In genomic region chr5:146625635-146626311, GRCm38 (mm10) we compare ENCODE assay signal across 15 mouse cellular contexts. TPM values are rescaled to one million over a fixed set of nuclear protein-coding genes. Genes with fewer than 3 reads are reported as not detected.
DNase-seq lines count a peak whose midpoint lies in the region; TF ChIP-seq lines count a peak whose summit lies in the region.
"Had no signal": no experiment of that assay in that cellular context is flagged by ENCODE, and none has a peak within 500 bp of the region (broad histone marks: within the 10 kb centered on the region; RNA-seq: fewer than 3 reads in every experiment).

No protein-coding gene starts in this region.

- H3K4me1 ChIP-seq in cerebellum, adult 2 months (ENCODE audit: control insufficient read depth, insufficient read depth, low read length) = no peaks in the 10 kb centered on the region; the same call in 1 of the 2 replicates

- TF ChIP-seq POLR2A in cerebellum, adult 2 months (IDR thresholded peaks at IDR 0.05; ENCODE audit: borderline replicate concordance, insufficient read depth, low read length) = no peak

- H3K27ac ChIP-seq in cerebellum, adult 2 months (ENCODE audit: insufficient read depth, low read length) = no peak overlapping the region
- H3K27ac ChIP-seq: limb, embryonic 15.5 days had no signal

- H3K27me3 ChIP-seq in cerebellum, adult 2 months (ENCODE audit: control insufficient read depth, insufficient read depth, low read length) = no peaks in the 10 kb centered on the region
- H3K27me3 ChIP-seq: limb, embryonic 15.5 days had no signal

- whole genome bisulfite sequencing in cerebellum, adult 2 months = 35% methylated on average over 6 of the region's 6 CpGs

- intact Hi-C loops in heart, postnatal 25 days (cut with DNase I) = no loop called here

- DNase-seq in cerebellum, adult 2 months = peak; percentile 12 to 36
- no peak for DNase-seq in cerebellum, adult 11 months
- DNase-seq in brain, embryonic 18.5 days (ENCODE audit: low read depth, low spot score) = peak; percentile 47
- peak; percentile 47 to 63 for DNase-seq in layer of hippocampus, adult 8-10 months (ENCODE audit: low spot score in 2 of 2)
- peak; percentile 76 for DNase-seq in right cerebral cortex, adult 18-20 months
- no peak for DNase-seq in thymus, postnatal 14 days
- DNase-seq in heart, postnatal 25 days (ENCODE audit: low spot score) = no peak
- no peak for DNase-seq in testis, postnatal 14 days (ENCODE audit: low spot score)
- DNase-seq: adrenal gland, postnatal 25 days; lung, postnatal 36 days had no signal

- TF ChIP-seq CTCF in cerebellum, adult 2 months (IDR thresholded peaks at IDR 0.05; ENCODE audit: borderline replicate concordance, insufficient read depth, low read depth, low read length) = no peak

- no peak overlapping the region for H3K4me3 ChIP-seq in cerebellum, adult 2 months (replicated peaks; ENCODE audit: insufficient read depth, low read depth, low read length)
- H3K4me3 ChIP-seq: limb, embryonic 15.5 days had no signal

RNA-seq across cellular contexts. Expression of gene Gpr12, which starts 40.7 kb away (rescaled TPM):
- polyA plus RNA-seq in cerebellum, adult 2 months (2012; rRNA removed) = 12.1 and 12.7 TPM in 2 replicates
- 10 to 100 TPM; 29.4 to 40.7 (median 30.4) TPM for total RNA-seq in layer of hippocampus, adult 8-10 months (2022)
- under 1 TPM in 1 of 2 experiments, not detected in 1; 0.11 TPM for total RNA-seq in heart, postnatal 25 days (2021)
- total RNA-seq: adrenal gland, postnatal 25 days; gastrocnemius, adult 8-10 months had no signal
- polyA plus RNA-seq: heart, postnatal 0 days; intestine, postnatal 0 days; urinary bladder, adult 2 months had no signal

Comparison
In these comparisons a context has a peak if more than half of its experiments do, and no peak if none do; other contexts are left out.
1. DNase-seq: peak in cerebellum, adult 2 months (2 of 2), brain, embryonic 18.5 days (single experiment), layer of hippocampus, adult 8-10 months (2 of 2) and right cerebral cortex, adult 18-20 months (single experiment); none in cerebellum, adult 11 months (single experiment), thymus, postnatal 14 days (single experiment), heart, postnatal 25 days (single experiment) and testis, postnatal 14 days (single experiment).
2. RNA of gene Gpr12, which starts 40.7 kb away (total RNA-seq): 29.4 to 40.7 TPM in layer of hippocampus, adult 8-10 months; 0.11 TPM in heart, postnatal 25 days; every median in the first group is over 10 times any median in the second.